In genomic region chr8:120476711-120477575, GRCm38 (mm10) we compare ENCODE assay signal across 12 mouse cellular contexts.
DNase-seq lines count a peak whose midpoint lies in the region; ATAC-seq and TF ChIP-seq lines count a peak whose summit lies in the region.
"Had no signal": no experiment of that assay in that cellular context is flagged by ENCODE, and none has a peak within 500 bp of the region (broad histone marks: within the 10 kb centered on the region; RNA-seq: fewer than 3 reads in every experiment).

No protein-coding gene starts in this region.

- no peaks in the 10 kb centered on the region for H3K9me3 ChIP-seq in stomach, embryonic 15.5 days
- no peaks in the 10 kb centered on the region for H3K9me3 ChIP-seq in stomach, postnatal 0 days (ENCODE audit: control insufficient read depth, low read length)
- H3K9me3 ChIP-seq in hindbrain, embryonic 12.5 days (replicated peaks): no peaks in the 10 kb centered on the region
- H3K9me3 ChIP-seq in midbrain, embryonic 11.5 days (ENCODE audit: control insufficient read depth, low read length): no peaks in the 10 kb centered on the region

- H3K36me3 ChIP-seq in stomach, embryonic 15.5 days: no peaks in the 10 kb centered on the region
- no peaks in the 10 kb centered on the region for H3K36me3 ChIP-seq in stomach, postnatal 0 days (ENCODE audit: control insufficient read depth, insufficient read depth, low read length)
- H3K36me3 ChIP-seq in hindbrain, embryonic 12.5 days: no peaks in the 10 kb centered on the region
- H3K36me3 ChIP-seq in midbrain, embryonic 11.5 days (ENCODE audit: control insufficient read depth, insufficient read depth, low read length): no peaks in the 10 kb centered on the region

- no peak for ATAC-seq in stomach, embryonic 15.5 days (ENCODE audit: insufficient read depth, low FRiP score, low read depth)
- ATAC-seq in stomach, postnatal 0 days (ENCODE audit: low FRiP score, low TSS enrichment): no peak
- peak; percentile 24 for ATAC-seq in hindbrain, embryonic 12.5 days (ENCODE audit: low FRiP score)
- ATAC-seq in midbrain, embryonic 11.5 days (ENCODE audit: low FRiP score): peak; percentile 56; the same call in 1 of the 2 replicates
- no peak for ATAC-seq in megakaryocyte progenitor cell, adult 5-6 weeks (replicated peaks; ENCODE audit: poor library complexity)

- no peak overlapping the region for H3K4me2 ChIP-seq in stomach, embryonic 15.5 days
- no peak overlapping the region for H3K4me2 ChIP-seq in stomach, postnatal 0 days (replicated peaks; ENCODE audit: low read depth)
- H3K4me2 ChIP-seq in hindbrain, embryonic 12.5 days (replicated peaks): no peak overlapping the region
- no peak overlapping the region for H3K4me2 ChIP-seq in midbrain, embryonic 11.5 days

- peak overlapping the region; percentile 59; the same call in 1 of the 2 replicates for H3K27ac ChIP-seq in stomach, embryonic 15.5 days
- no peak overlapping the region for H3K27ac ChIP-seq in stomach, postnatal 0 days (replicated peaks)
- peak overlapping the region; percentile 85 for H3K27ac ChIP-seq in hindbrain, embryonic 12.5 days
- peak overlapping the region; percentile 76 for H3K27ac ChIP-seq in midbrain, embryonic 11.5 days (ENCODE audit: low read depth, low read length)

- no peak for DNase-seq in stomach, postnatal 0 days (ENCODE audit: low spot score)
- DNase-seq in midbrain, embryonic 11.5 days (ENCODE audit: low spot score, missing footprints): no peak
- no peak for DNase-seq in cerebellum, adult 11 months
- no peak for DNase-seq in thymus, postnatal 25 days
- DNase-seq in layer of hippocampus, postnatal 10 days (ENCODE audit: low spot score in 2 of 2): no peak
- DNase-seq: cerebellum, adult 8-10 months; kidney, adult 8-10 months; left cerebral cortex, postnatal 4 days; thymus, postnatal 4 days had no signal

- H3K9ac ChIP-seq in stomach, embryonic 15.5 days: no peak overlapping the region
- H3K9ac ChIP-seq in stomach, postnatal 0 days (ENCODE audit: low read length): no peak overlapping the region
- no peak overlapping the region for H3K9ac ChIP-seq in hindbrain, embryonic 12.5 days
- H3K9ac ChIP-seq in midbrain, embryonic 11.5 days (ENCODE audit: low read length): no peak overlapping the region

- H3K4me3 ChIP-seq in stomach, embryonic 15.5 days (replicated peaks): no peak overlapping the region
- H3K4me3 ChIP-seq in stomach, postnatal 0 days (ENCODE audit: low read depth, low read length): no peak overlapping the region
- H3K4me3 ChIP-seq in hindbrain, embryonic 12.5 days: no peak overlapping the region
- no peak overlapping the region for H3K4me3 ChIP-seq in midbrain, embryonic 11.5 days (ENCODE audit: low read depth, low read length)

- TF ChIP-seq EP300 in stomach, postnatal 0 days (optimal IDR thresholded peaks at IDR 0.05): no peak

- no peak for TF ChIP-seq CTCF in stomach, postnatal 0 days (IDR thresholded peaks at IDR 0.05; ENCODE audit: low read depth)

- peaks cover 44% of the 10 kb centered on the region for H3K4me1 ChIP-seq in stomach, embryonic 15.5 days
- H3K4me1 ChIP-seq in stomach, postnatal 0 days (replicated peaks; ENCODE audit: control insufficient read depth, insufficient read depth): no peaks in the 10 kb centered on the region
- peaks cover 50% of the 10 kb centered on the region for H3K4me1 ChIP-seq in hindbrain, embryonic 12.5 days
- peaks cover 47% of the 10 kb centered on the region for H3K4me1 ChIP-seq in midbrain, embryonic 11.5 days (ENCODE audit: control insufficient read depth, insufficient read depth, low read length)

- no peaks in the 10 kb centered on the region for H3K27me3 ChIP-seq in stomach, embryonic 15.5 days (replicated peaks)
- no peaks in the 10 kb centered on the region for H3K27me3 ChIP-seq in stomach, postnatal 0 days (ENCODE audit: control insufficient read depth, insufficient read depth, low read length)
- no peaks in the 10 kb centered on the region for H3K27me3 ChIP-seq in hindbrain, embryonic 12.5 days
- H3K27me3 ChIP-seq in midbrain, embryonic 11.5 days (ENCODE audit: control insufficient read depth, insufficient read depth, low read length): no peaks in the 10 kb centered on the region

- WGBS in stomach, embryonic 15.5 days: 66% methylated on average over 25 of the region's 25 CpGs
- WGBS in stomach, postnatal 0 days: 72% methylated on average over 25 of the region's 25 CpGs
- 44% methylated on average over 25 of the region's 25 CpGs for WGBS in hindbrain, embryonic 12.5 days
- 48% methylated on average over 25 of the region's 25 CpGs for WGBS in midbrain, embryonic 11.5 days

Comparison
In these comparisons a context has a peak if more than half of its experiments do, and no peak if none do; other contexts are left out.
1. ATAC-seq: peak in hindbrain, embryonic 12.5 days (single experiment) and midbrain, embryonic 11.5 days (single experiment); none in stomach, embryonic 15.5 days (single experiment), stomach, postnatal 0 days (single experiment) and megakaryocyte progenitor cell, adult 5-6 weeks (single experiment).